Mouse (Mus musculus) stomach, embryonic 16.5 days (tissue): ENCODE measurements at regions not wholly inside any gene's neighbourhood (a gene's known extent, or its start where the extent isn't known, plus 50 kb on each side); places are given as distances from the start of the nearest gene placed in this dataset.

Experiments used
- ATAC-seq: fragments of 200-750 bp; cut with Nextera tagmentation; 2 replicates; pipeline ENCODE4 v1.8.0; 2017; ENCODE audit warnings: moderate number of reproducible peaks, moderate TSS enrichment; ENCODE audit not compliant: insufficient read depth, low FRiP score
- H3K27ac ChIP-seq: fragments of 300-500 bp; sonication (generic); 2 replicates; pipeline ENCODE4 v1.5.1; 2014; ENCODE audit warnings: low read length
- H3K27me3 ChIP-seq: fragments of 300-500 bp; sonication (generic); 2 replicates; pipeline ENCODE4 v1.6.1; 2014; ENCODE audit warnings: low read length, control low read depth, mixed read lengths; ENCODE audit not compliant: control insufficient read depth, insufficient read depth
- H3K36me3 ChIP-seq: fragments of 300-500 bp; sonication (generic); 2 replicates; pipeline ENCODE4 v1.6.1; 2014; ENCODE audit warnings: low read length; ENCODE audit not compliant: control insufficient read depth, insufficient read depth
- H3K4me1 ChIP-seq: fragments of 300-500 bp; sonication (generic); 2 replicates; pipeline ENCODE4 v1.6.1; 2014; ENCODE audit warnings: low read length, control low read depth, mixed read lengths; ENCODE audit not compliant: control insufficient read depth, insufficient read depth
- H3K4me2 ChIP-seq: fragments of 300-500 bp; sonication (generic); 2 replicates; pipeline ENCODE4 v1.6.1; 2014; ENCODE audit warnings: low read depth, low read length, mixed read lengths
- H3K4me3 ChIP-seq: fragments of 300-500 bp; sonication (generic); replicated peaks from 2 replicates; pipeline ENCODE4 v1.5.1; 2014; ENCODE audit warnings: mild to moderate bottlenecking, low read length
- H3K9ac ChIP-seq: fragments of 300-500 bp; sonication (generic); 2 replicates; pipeline ENCODE4 v1.6.1; 2014; ENCODE audit warnings: low read length
- H3K9me3 ChIP-seq: fragments of 300-500 bp; sonication (generic); replicated peaks from 2 replicates; pipeline ENCODE4 v1.6.1; 2016; ENCODE audit warnings: low read length, control low read depth; ENCODE audit not compliant: control insufficient read depth
- WGBS: fragments of 180-500 bp; shearing (Covaris S2); extraction: QIAGEN DNeasy Blood & Tissue Kit; methylation state at CpG from one replicate; pipeline ENCODE4 v1.1.7; 2014; 5-methylcytosine and 5-hydroxymethylcytosine counted together

- 78% methylated on average over 3 of the region's 3 CpGs for WGBS
- H3K4me2 ChIP-seq = no peak overlapping the region
Measured at GRCm38 (mm10) chr5:39063061-39063460, 186.4 kb upstream of the Clnk start.

GRCm38 (mm10) chr5:39052490-39053250, 176.1 kb upstream of the Clnk start:
- Histone ChIP-seq H3K9me3 (no peaks in the 10 kb centered on the region), H3K4me3 (no peak overlapping the region), H3K4me1 (no peaks in the 10 kb centered on the region), H3K9ac (no peak overlapping the region), H3K36me3 (no peaks in the 10 kb centered on the region), H3K27ac (no peak overlapping the region), H3K4me2 (no peak overlapping the region), H3K27me3 (no peaks in the 10 kb centered on the region)
- WGBS = 76% methylated on average over 8 of the region's 8 CpGs
- ATAC-seq = no peak

More at GRCm38 (mm10) chr5:39063061-39063460, 186.4 kb upstream of the Clnk start:
- no peak for ATAC-seq
- Histone ChIP-seq H3K9me3 (no peaks in the 10 kb centered on the region), H3K36me3 (no peaks in the 10 kb centered on the region), H3K4me1 (no peaks in the 10 kb centered on the region), H3K9ac (no peak overlapping the region), H3K27ac (no peak overlapping the region), H3K4me3 (no peak overlapping the region), H3K27me3 (no peaks in the 10 kb centered on the region)

GRCm38 (mm10) chr5:39050512-39050911, 173.9 kb upstream of the Clnk start:
- H3K4me3 ChIP-seq = no peak overlapping the region
- H3K27me3 ChIP-seq = no peaks in the 10 kb centered on the region
- H3K9me3 ChIP-seq = no peaks in the 10 kb centered on the region
- no peak overlapping the region for H3K4me2 ChIP-seq
- no peak overlapping the region for H3K9ac ChIP-seq
- H3K27ac ChIP-seq = no peak overlapping the region
- no peaks in the 10 kb centered on the region for H3K4me1 ChIP-seq
- ATAC-seq = no peak
- no peaks in the 10 kb centered on the region for H3K36me3 ChIP-seq
- 77% methylated on average over 3 of the region's 3 CpGs for WGBS

- Histone ChIP-seq H3K27me3 (no peaks in the 10 kb centered on the region), H3K9me3 (no peaks in the 10 kb centered on the region), H3K4me1 (no peaks in the 10 kb centered on the region), H3K36me3 (no peaks in the 10 kb centered on the region), H3K9ac (no peak overlapping the region), H3K27ac (no peak overlapping the region), H3K4me3 (no peak overlapping the region), H3K4me2 (no peak overlapping the region)
- WGBS = 65% methylated on average over 2 of the region's 2 CpGs
- no peak for ATAC-seq
Measured at GRCm38 (mm10) chr5:39049141-39049540, 172.5 kb upstream of the Clnk start.

- no peak overlapping the region for H3K4me2 ChIP-seq
- ATAC-seq = no peak
- no peak overlapping the region for H3K9ac ChIP-seq
- no peak overlapping the region for H3K4me3 ChIP-seq
- 59% methylated on average over 2 of the region's 2 CpGs for WGBS
- H3K9me3 ChIP-seq = no peaks in the 10 kb centered on the region
- H3K27me3 ChIP-seq = no peaks in the 10 kb centered on the region
- H3K36me3 ChIP-seq = no peaks in the 10 kb centered on the region
- no peaks in the 10 kb centered on the region for H3K4me1 ChIP-seq
- no peak overlapping the region for H3K27ac ChIP-seq
Measured at GRCm38 (mm10) chr5:39040467-39040866, 163.9 kb upstream of the Clnk start.

GRCm38 (mm10) chr5:39023241-39023640, 146.6 kb upstream of the Clnk start:
- no peak overlapping the region for H3K9ac ChIP-seq
- H3K4me1 ChIP-seq = no peaks in the 10 kb centered on the region
- no peak overlapping the region for H3K4me2 ChIP-seq
- no peak for ATAC-seq
- no peaks in the 10 kb centered on the region for H3K36me3 ChIP-seq
- no peak overlapping the region for H3K27ac ChIP-seq
- H3K4me3 ChIP-seq = no peak overlapping the region
- WGBS = 86% methylated on average over 4 of the region's 4 CpGs
- no peaks in the 10 kb centered on the region for H3K27me3 ChIP-seq
- no peaks in the 10 kb centered on the region for H3K9me3 ChIP-seq

GRCm38 (mm10) chr5:39000643-39001042, 124.0 kb upstream of the Clnk start:
- Histone ChIP-seq H3K4me3 (no peak overlapping the region), H3K27me3 (no peaks in the 10 kb centered on the region), H3K9ac (no peak overlapping the region), H3K4me2 (no peak overlapping the region), H3K4me1 (no peaks in the 10 kb centered on the region), H3K9me3 (no peaks in the 10 kb centered on the region), H3K36me3 (no peaks in the 10 kb centered on the region), H3K27ac (no peak overlapping the region)
- ATAC-seq = no peak
- WGBS = 75% methylated on average over 4 of the region's 4 CpGs

GRCm38 (mm10) chr5:38999700-39000099, 123.1 kb upstream of the Clnk start:
- H3K27ac ChIP-seq = no peak overlapping the region
- H3K4me2 ChIP-seq = no peak overlapping the region
- H3K9ac ChIP-seq = no peak overlapping the region
- H3K4me3 ChIP-seq = no peak overlapping the region
- ATAC-seq = no peak
- no peaks in the 10 kb centered on the region for H3K9me3 ChIP-seq
- H3K4me1 ChIP-seq = no peaks in the 10 kb centered on the region
- no peaks in the 10 kb centered on the region for H3K27me3 ChIP-seq
- no peaks in the 10 kb centered on the region for H3K36me3 ChIP-seq
- 34% methylated on average over 2 of the region's 2 CpGs for WGBS

- H3K27ac ChIP-seq = no peak overlapping the region
- no peaks in the 10 kb centered on the region for H3K36me3 ChIP-seq
- 77% methylated on average over 6 of the region's 6 CpGs for WGBS
- H3K27me3 ChIP-seq = no peaks in the 10 kb centered on the region
- H3K4me2 ChIP-seq = no peak overlapping the region
- no peak overlapping the region for H3K4me3 ChIP-seq
- H3K9me3 ChIP-seq = no peaks in the 10 kb centered on the region
- no peak overlapping the region for H3K9ac ChIP-seq
- ATAC-seq = no peak
- H3K4me1 ChIP-seq = no peaks in the 10 kb centered on the region
Measured at GRCm38 (mm10) chr5:38972397-38973159, 96.0 kb upstream of the Clnk start.
